Mouse (Mus musculus): Measurements from ENCODE around the gene 5430402E10Rik.
"Not testable (repeated sequence)": the region's sequence is repeated elsewhere in the genome, so short reads cannot be mapped to it uniquely, and the experiment has no call there.

5430402E10Rik gene

GRCm38 (mm10) chrX:77924962-77925361 is at the start of gene 5430402E10Rik:
Gene 5430402E10Rik (minus strand): TSS chrX:77925062.
- not testable (repeated sequence) for DNase-seq (ENCODE audit: low read depth, low spot score)

DNA sequence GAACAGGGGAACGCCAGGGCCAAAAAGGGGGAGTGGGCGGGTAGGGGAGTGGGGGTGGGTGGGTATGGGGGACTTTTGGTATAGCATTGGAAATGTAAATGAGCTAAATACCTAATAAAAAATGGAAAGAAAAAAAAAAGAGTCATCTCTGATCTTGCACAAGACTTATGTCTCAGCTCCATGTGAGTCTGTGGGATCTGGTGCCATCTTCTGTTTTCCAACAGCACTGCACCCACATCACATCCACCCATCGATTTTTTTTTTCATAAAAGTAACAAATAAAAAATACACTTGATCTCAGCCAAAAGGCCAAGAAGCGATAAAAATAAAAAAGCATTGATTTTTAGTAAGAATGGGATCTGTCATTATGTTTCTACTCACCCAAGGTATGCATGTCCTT is 44.8 kb downstream of the 5430402E10Rik start:
- not testable (repeated sequence) for DNase-seq (ENCODE audit: low read depth, low spot score)
